Mouse (Mus musculus) heart, embryonic 12.5 days (tissue): ENCODE results near the gene Olr1. TPM values are rescaled to one million over a fixed set of nuclear protein-coding genes. Genes with fewer than 3 reads are reported as not detected.
"Not testable (repeated sequence)": the region's sequence is repeated elsewhere in the genome, so short reads cannot be mapped to it uniquely, and the experiment has no call there.

Source experiments
- ATAC-seq: fragments of 200-750 bp; cut with Nextera tagmentation; 2 replicates; pipeline ENCODE4 v1.8.0; 2017; ENCODE audit warnings: moderate TSS enrichment, moderate library complexity; ENCODE audit not compliant: insufficient number of reproducible peaks, low FRiP score
- H3K27ac ChIP-seq: fragments of 300-500 bp; sonication (generic); 2 replicates; pipeline ENCODE4 v1.5.1; 2016; ENCODE audit warnings: mild to moderate bottlenecking, moderate library complexity; ENCODE audit not compliant: poor library complexity, severe bottlenecking
- H3K27me3 ChIP-seq: fragments of 300-500 bp; sonication (generic); replicated peaks from 2 replicates; pipeline ENCODE4 v1.6.1; 2016; ENCODE audit warnings: mild to moderate bottlenecking, moderate library complexity
- H3K36me3 ChIP-seq: fragments of 300-500 bp; sonication (generic); 2 replicates; pipeline ENCODE4 v1.6.1; 2016; ENCODE audit warnings: mild to moderate bottlenecking, moderate library complexity
- H3K4me1 ChIP-seq: fragments of 300-500 bp; sonication (generic); replicated peaks from 2 replicates; pipeline ENCODE4 v1.6.1; 2016; ENCODE audit warnings: mild to moderate bottlenecking
- H3K4me2 ChIP-seq: fragments of 300-500 bp; sonication (generic); 2 replicates; pipeline ENCODE4 v1.6.1; 2016; ENCODE audit warnings: mild to moderate bottlenecking, moderate library complexity
- H3K4me3 ChIP-seq: fragments of 300-500 bp; sonication (generic); 2 replicates; pipeline ENCODE4 v1.5.1; 2016; ENCODE audit warnings: mild to moderate bottlenecking
- H3K9ac ChIP-seq: fragments of 300-500 bp; sonication (generic); 2 replicates; pipeline ENCODE4 v1.6.1; 2016; ENCODE audit warnings: mild to moderate bottlenecking, moderate library complexity
- H3K9me3 ChIP-seq: fragments of 300-500 bp; sonication (generic); replicated peaks from 2 replicates; pipeline ENCODE4 v1.6.1; 2016; ENCODE audit warnings: mild to moderate bottlenecking, moderate library complexity
- WGBS: fragments of 180-500 bp; shearing (Covaris S2); methylation state at CpG from one replicate; pipeline ENCODE4 v1.1.7; 2016; 5-methylcytosine and 5-hydroxymethylcytosine counted together
- polyA plus RNA-seq: library from polyadenylated mRNA; unstranded; fragments of >200 nt; fragmentation: Nextera tagmentation; extraction: Ambion mirVana; gene quantifications from 2 replicates; pipeline ENCODE4 v1.2.1, GENCODE M21; 2016

Gene Olr1
- polyA plus RNA-seq, 1 experiment from 2014 or later, result 0.42 TPM

- WGBS, result 68% methylated on average over 8 of the region's 8 CpGs
- Histone ChIP-seq H3K4me3 (no peak overlapping the region), H3K4me1 (peaks cover 10% of the 10 kb centered on the region; the same call in 1 of the 2 replicates), H3K27ac (no peak overlapping the region), H3K36me3 (no peaks in the 10 kb centered on the region), H3K4me2 (no peak overlapping the region), H3K9me3 (no peaks in the 10 kb centered on the region), H3K9ac (no peak overlapping the region), H3K27me3 (no peaks in the 10 kb centered on the region)
- ATAC-seq, result no peak
These were observed 5.9 kb upstream of the Olr1 start for GRCm38 (mm10) chr6:129512868-129513267.

GRCm38 (mm10) chr6:129512367-129512766, 5.4 kb upstream of the Olr1 start, which contains the start of gene Tmem52b:
Gene Tmem52b, plus strand, starts transcription at chr6:129512555.
- Histone ChIP-seq H3K4me1 (peaks cover 10% of the 10 kb centered on the region; the same call in 1 of the 2 replicates), H3K4me3 (no peak within 1 kb of the TSS), H3K27ac (no peak within 1 kb of the TSS), H3K9ac (no peak within 1 kb of the TSS), H3K36me3 (no peaks in the 10 kb centered on the region), H3K9me3 (no peaks in the 10 kb centered on the region), H3K27me3 (no peaks in the 10 kb centered on the region), H3K4me2 (no peak within 1 kb of the TSS)
- 59% methylated on average over 3 of the region's 3 CpGs for WGBS
- ATAC-seq, result no peak

- no peak overlapping the region for H3K9ac ChIP-seq
- H3K27ac ChIP-seq, result no peak overlapping the region
- WGBS, result 67% methylated on average over 6 of the region's 6 CpGs
- H3K36me3 ChIP-seq, result no peaks in the 10 kb centered on the region
- H3K4me2 ChIP-seq, result no peak overlapping the region
- no peak for ATAC-seq
- H3K9me3 ChIP-seq, result no peaks in the 10 kb centered on the region
- H3K27me3 ChIP-seq, result no peaks in the 10 kb centered on the region
- no peak overlapping the region for H3K4me3 ChIP-seq
- peaks cover 10% of the 10 kb centered on the region; the same call in 1 of the 2 replicates for H3K4me1 ChIP-seq
These were observed 3.4 kb upstream of the Olr1 start for GRCm38 (mm10) chr6:129510120-129510911.

GRCm38 (mm10) chr6:129503471-129503870, 3.5 kb downstream of the Olr1 start:
- Histone ChIP-seq H3K4me3 (no peak overlapping the region), H3K27me3 (no peaks in the 10 kb centered on the region), H3K4me2 (no peak overlapping the region), H3K4me1 (no peaks in the 10 kb centered on the region), H3K9me3 (peaks cover 8% of the 10 kb centered on the region), H3K27ac (no peak overlapping the region), H3K36me3 (no peaks in the 10 kb centered on the region), H3K9ac (no peak overlapping the region)
- ATAC-seq, result no peak
- WGBS, result 78% methylated on average over 2 of the region's 2 CpGs

- not testable (repeated sequence) for ATAC-seq, H3K4me2 ChIP-seq, H3K9ac ChIP-seq, H3K9me3 ChIP-seq, H3K27ac ChIP-seq, H3K36me3 ChIP-seq, H3K4me3 ChIP-seq, H3K4me1 ChIP-seq, H3K27me3 ChIP-seq
- 79% methylated on average over 1 of the region's 1 CpGs for WGBS
These were observed 7.4 kb downstream of the Olr1 start for GRCm38 (mm10) chr6:129499516-129499915.

- Histone ChIP-seq H3K27me3 (no peaks in the 10 kb centered on the region), H3K9me3 (0 out of 2 replicates have a peak, but pooled peaks cover 3% of the 10 kb centered on the region), H3K4me3 (no peak overlapping the region), H3K27ac (no peak overlapping the region), H3K9ac (no peak overlapping the region), H3K4me2 (no peak overlapping the region), H3K4me1 (no peaks in the 10 kb centered on the region), H3K36me3 (no peaks in the 10 kb centered on the region)
- no peak for ATAC-seq
- 85% methylated on average over 3 of the region's 3 CpGs for WGBS
These were observed 9.4 kb downstream of the Olr1 start for GRCm38 (mm10) chr6:129497345-129498218.

- Histone ChIP-seq H3K4me3 (no peak overlapping the region), H3K9me3 (no peaks in the 10 kb centered on the region), H3K36me3 (no peaks in the 10 kb centered on the region), H3K27ac (no peak overlapping the region), H3K9ac (no peak overlapping the region), H3K4me1 (no peaks in the 10 kb centered on the region), H3K27me3 (no peaks in the 10 kb centered on the region), H3K4me2 (no peak overlapping the region)
- ATAC-seq, result no peak
- WGBS, result 72% methylated on average over 4 of the region's 4 CpGs
These were observed 12.0 kb downstream of the Olr1 start for GRCm38 (mm10) chr6:129494924-129495323.

GRCm38 (mm10) chr6:129480089-129480958, 26.6 kb downstream of the Olr1 start:
- H3K4me3 ChIP-seq, result no peak overlapping the region
- ATAC-seq, result no peak
- WGBS, result 64% methylated on average over 8 of the region's 8 CpGs
- H3K27ac ChIP-seq, result no peak overlapping the region
- H3K4me2 ChIP-seq, result no peak overlapping the region
- H3K27me3 ChIP-seq, result no peaks in the 10 kb centered on the region
- H3K4me1 ChIP-seq, result no peaks in the 10 kb centered on the region
- H3K36me3 ChIP-seq, result no peaks in the 10 kb centered on the region
- no peak overlapping the region for H3K9ac ChIP-seq
- H3K9me3 ChIP-seq, result no peaks in the 10 kb centered on the region

- WGBS, result 28% methylated on average over 13 of the region's 13 CpGs
- no peak; the same call in 1 of the 2 replicates for ATAC-seq
- Histone ChIP-seq H3K27me3 (no peaks in the 10 kb centered on the region), H3K27ac (no peak overlapping the region), H3K4me3 (no peak overlapping the region), H3K4me2 (no peak overlapping the region), H3K9ac (no peak overlapping the region), H3K36me3 (no peaks in the 10 kb centered on the region), H3K4me1 (no peaks in the 10 kb centered on the region), H3K9me3 (no peaks in the 10 kb centered on the region)
These were observed 30.4 kb downstream of the Olr1 start for GRCm38 (mm10) chr6:129476404-129477126.

GRCm38 (mm10) chr6:129472627-129473026, 34.3 kb downstream of the Olr1 start:
- ATAC-seq, result no peak
- H3K4me2 ChIP-seq, result no peak overlapping the region
- H3K27me3 ChIP-seq, result no peaks in the 10 kb centered on the region
- H3K27ac ChIP-seq, result no peak overlapping the region
- no peaks in the 10 kb centered on the region for H3K36me3 ChIP-seq
- no peaks in the 10 kb centered on the region for H3K4me1 ChIP-seq
- WGBS, result 71% methylated on average over 5 of the region's 5 CpGs
- no peaks in the 10 kb centered on the region for H3K9me3 ChIP-seq
- no peak overlapping the region for H3K4me3 ChIP-seq
- no peak overlapping the region for H3K9ac ChIP-seq
